Mouse (Mus musculus) embryonic facial prominence, embryonic 14.5 days (tissue): ENCODE data around the gene Itga9. TPM values are rescaled to one million over a fixed set of nuclear protein-coding genes. Genes with fewer than 3 reads are reported as not detected.
A peak's percentile ranks its signal among the peaks of the same experiment; 100 is the strongest.

Experiments used
- ATAC-seq: fragments of 200-750 bp; cut with Nextera tagmentation; 2 replicates; pipeline ENCODE4 v1.8.0; 2017; ENCODE audit warnings: low read depth, moderate number of reproducible peaks, moderate TSS enrichment
- DNase-seq: peaks from one replicate; pipeline ENCODE4 v3.0.0-alpha.2; 2015; ENCODE audit warnings: low spot score
- H3K27ac ChIP-seq: fragments of 300-500 bp; sonication (generic); replicated peaks from 2 replicates; pipeline ENCODE4 v1.5.1; 2014; ENCODE audit warnings: low read depth, mild to moderate bottlenecking, low read length, moderate library complexity
- H3K27me3 ChIP-seq: fragments of 300-500 bp; sonication (generic); replicated peaks from 2 replicates; pipeline ENCODE4 v1.6.1; 2014; ENCODE audit warnings: low read length; ENCODE audit not compliant: control insufficient read depth, insufficient read depth
- H3K36me3 ChIP-seq: fragments of 300-500 bp; sonication (generic); 2 replicates; pipeline ENCODE4 v1.6.1; 2014; ENCODE audit warnings: low read length, mixed read lengths; ENCODE audit not compliant: control insufficient read depth, insufficient read depth
- H3K4me1 ChIP-seq: fragments of 300-500 bp; sonication (generic); 2 replicates; pipeline ENCODE4 v1.6.1; 2014; ENCODE audit warnings: antibody characterized with exemption, low read length; ENCODE audit not compliant: control insufficient read depth, insufficient read depth
- H3K4me2 ChIP-seq: fragments of 300-500 bp; sonication (generic); 2 replicates; pipeline ENCODE4 v1.6.1; 2014; ENCODE audit warnings: low read depth, mild to moderate bottlenecking, low read length, moderate library complexity, mixed read lengths
- H3K4me3 ChIP-seq: fragments of 300-500 bp; sonication (generic); 2 replicates; pipeline ENCODE4 v1.5.1; 2014; ENCODE audit warnings: low read depth, mild to moderate bottlenecking, low read length
- H3K9ac ChIP-seq: fragments of 300-500 bp; sonication (generic); 2 replicates; pipeline ENCODE4 v1.6.1; 2014; ENCODE audit warnings: low read depth, mild to moderate bottlenecking, low read length, moderate library complexity, mixed read lengths
- H3K9me3 ChIP-seq: fragments of 300-500 bp; sonication (generic); 2 replicates; pipeline ENCODE4 v1.6.1; 2016; ENCODE audit warnings: low read length; ENCODE audit not compliant: control insufficient read depth
- WGBS: fragments of 180-500 bp; shearing (Covaris S2); extraction: QIAGEN DNeasy Blood & Tissue Kit; methylation state at CpG from one replicate; pipeline ENCODE4 v1.1.7; 2014; 5-methylcytosine and 5-hydroxymethylcytosine counted together
- polyA plus RNA-seq: library from polyadenylated mRNA; unstranded; fragments of >200 nt; fragmentation: Nextera tagmentation; extraction: Ambion mirVana; gene quantifications from 2 replicates; pipeline ENCODE4 v1.2.1, GENCODE M21; 2014

Gene Itga9
- polyA plus RNA-seq, 1 experiment from 2014 or later = 13.7 TPM

DNA sequence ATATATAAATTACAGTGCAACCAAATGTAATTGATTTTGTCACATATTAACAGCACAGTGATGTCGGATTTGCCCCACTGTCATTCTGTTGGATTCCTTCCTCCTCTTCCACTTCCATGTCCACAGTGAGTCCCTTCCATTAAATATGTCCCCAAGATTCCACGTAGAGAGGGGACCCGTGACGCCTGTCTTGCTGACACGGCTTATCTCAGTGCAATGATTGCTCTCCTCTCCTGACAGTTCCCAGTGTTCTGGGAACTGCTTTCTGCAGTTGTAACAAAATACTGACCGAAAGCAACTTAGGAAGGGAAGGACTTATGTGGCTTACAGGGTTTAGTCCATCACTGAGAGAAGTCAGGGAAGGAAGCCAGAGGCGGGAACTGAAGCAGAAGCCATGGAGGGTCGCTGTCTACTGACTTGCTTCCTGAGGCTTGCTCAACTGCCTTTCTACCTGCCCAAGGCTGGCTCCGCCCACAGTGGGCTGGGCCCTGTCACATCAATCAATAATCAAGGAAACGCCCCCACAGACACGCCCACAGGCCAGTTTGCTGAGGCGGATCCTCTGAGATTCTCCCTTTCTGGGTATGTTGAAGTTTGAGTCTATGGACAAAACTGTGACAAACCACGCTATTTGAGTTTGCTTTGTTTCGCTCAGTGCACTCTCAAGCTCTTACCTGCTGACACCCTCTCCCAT lies 99.0 kb downstream of the Itga9 start:
- Histone ChIP-seq H3K9ac (no peak overlapping the region), H3K4me1 (peaks cover 25% of the 10 kb centered on the region), H3K4me3 (no peak overlapping the region), H3K9me3 (peaks cover 3% of the 10 kb centered on the region; the same call in 1 of the 2 replicates), H3K27ac (no peak overlapping the region), H3K36me3 (peaks cover 5% of the 10 kb centered on the region; the same call in 1 of the 2 replicates), H3K27me3 (no peaks in the 10 kb centered on the region), H3K4me2 (no peak overlapping the region)
- DNase-seq (peak; percentile 72), ATAC-seq (no peak)
- 64% methylated on average over 14 of the region's 14 CpGs for WGBS

- 44% methylated on average over 18 of the region's 18 CpGs for WGBS
- Histone ChIP-seq H3K4me3 (no peak overlapping the region), H3K36me3 (peaks cover 5% of the 10 kb centered on the region; the same call in 1 of the 2 replicates), H3K27me3 (no peaks in the 10 kb centered on the region), H3K4me2 (no peak overlapping the region), H3K9ac (no peak overlapping the region), H3K9me3 (peaks cover 3% of the 10 kb centered on the region; the same call in 1 of the 2 replicates), H3K4me1 (peaks cover 17% of the 10 kb centered on the region), H3K27ac (no peak overlapping the region)
- DNase-seq = peak; percentile 91
- 0 out of 2 replicates have a peak, but pooled peaks have one; percentile 24 for ATAC-seq
These were observed 99.9 kb downstream of the Itga9 start for GRCm38 (mm10) chr9:118706176-118706975.

GRCm38 (mm10) chr9:118710625-118711024 lies 104.1 kb downstream of the Itga9 start:
- Histone ChIP-seq H3K27ac (no peak overlapping the region), H3K4me3 (no peak overlapping the region), H3K4me2 (no peak overlapping the region), H3K36me3 (peaks cover 8% of the 10 kb centered on the region; the same call in 1 of the 2 replicates), H3K9ac (no peak overlapping the region), H3K4me1 (peaks cover 10% of the 10 kb centered on the region; the same call in 1 of the 2 replicates), H3K27me3 (no peaks in the 10 kb centered on the region), H3K9me3 (peaks cover 3% of the 10 kb centered on the region; the same call in 1 of the 2 replicates)
- DNase-seq = no peak
- WGBS = 64% methylated on average over 9 of the region's 9 CpGs
- ATAC-seq = no peak

- DNase-seq (no peak), ATAC-seq (no peak)
- Histone ChIP-seq H3K36me3 (peaks cover 8% of the 10 kb centered on the region; the same call in 1 of the 2 replicates), H3K27me3 (no peaks in the 10 kb centered on the region), H3K9ac (no peak overlapping the region), H3K4me2 (no peak overlapping the region), H3K4me1 (no peaks in the 10 kb centered on the region), H3K9me3 (peaks cover 3% of the 10 kb centered on the region; the same call in 1 of the 2 replicates), H3K4me3 (no peak overlapping the region), H3K27ac (no peak overlapping the region)
- 49% methylated on average over 11 of the region's 11 CpGs for WGBS
These were observed 105.3 kb downstream of the Itga9 start for GRCm38 (mm10) chr9:118711749-118712148.

DNA sequence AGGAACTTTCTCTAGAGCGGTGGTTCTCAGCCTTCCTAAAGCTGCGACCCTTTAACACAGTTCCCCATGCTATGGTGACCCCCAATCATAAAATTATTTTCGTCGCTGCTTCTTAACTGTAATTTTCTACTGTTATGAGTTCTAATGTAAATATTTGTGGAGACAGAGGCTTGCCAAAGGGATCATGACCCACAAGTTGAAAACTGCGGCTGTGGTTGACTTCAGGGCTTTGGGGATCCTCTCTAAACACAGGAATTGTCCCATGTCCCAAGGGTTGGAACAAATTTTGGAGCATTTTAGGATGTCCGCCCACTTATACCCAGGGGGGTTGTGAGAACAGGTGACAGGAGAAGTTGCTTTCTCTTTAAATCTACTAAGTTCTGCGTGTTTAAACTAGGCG lies 107.0 kb downstream of the Itga9 start:
- no peak overlapping the region for H3K4me2 ChIP-seq
- H3K36me3 ChIP-seq = 0 out of 2 replicates have a peak, but pooled peaks cover 3% of the 10 kb centered on the region
- no peak overlapping the region for H3K27ac ChIP-seq
- no peaks in the 10 kb centered on the region for H3K27me3 ChIP-seq
- ATAC-seq = no peak
- no peak overlapping the region for H3K4me3 ChIP-seq
- no peaks in the 10 kb centered on the region for H3K9me3 ChIP-seq
- no peak for DNase-seq
- H3K4me1 ChIP-seq = peaks cover 3% of the 10 kb centered on the region; the same call in 1 of the 2 replicates
- no peak overlapping the region for H3K9ac ChIP-seq
- WGBS = 79% methylated on average over 8 of the region's 8 CpGs

- 77% methylated on average over 5 of the region's 5 CpGs for WGBS
- H3K27me3 ChIP-seq = no peaks in the 10 kb centered on the region
- ATAC-seq = peak; percentile 47; the same call in 1 of the 2 replicates
- DNase-seq = no peak
- no peak overlapping the region for H3K4me2 ChIP-seq
- H3K4me1 ChIP-seq = peaks cover 3% of the 10 kb centered on the region; the same call in 1 of the 2 replicates
- 0 out of 2 replicates have a peak, but pooled peaks cover 3% of the 10 kb centered on the region for H3K36me3 ChIP-seq
- no peak overlapping the region for H3K4me3 ChIP-seq
- no peaks in the 10 kb centered on the region for H3K9me3 ChIP-seq
- no peak overlapping the region for H3K27ac ChIP-seq
- no peak overlapping the region for H3K9ac ChIP-seq
These were observed 108.0 kb downstream of the Itga9 start for GRCm38 (mm10) chr9:118714536-118714935.

- Histone ChIP-seq H3K27me3 (no peaks in the 10 kb centered on the region), H3K9ac (no peak overlapping the region), H3K9me3 (no peaks in the 10 kb centered on the region), H3K4me2 (no peak overlapping the region), H3K27ac (no peak overlapping the region), H3K4me3 (no peak overlapping the region), H3K36me3 (0 out of 2 replicates have a peak, but pooled peaks cover 3% of the 10 kb centered on the region), H3K4me1 (peaks cover 3% of the 10 kb centered on the region; the same call in 1 of the 2 replicates)
- WGBS = 76% methylated on average over 9 of the region's 9 CpGs
- ATAC-seq = no peak
- no peak for DNase-seq
These were observed 109.6 kb downstream of the Itga9 start for GRCm38 (mm10) chr9:118715971-118716628.

GRCm38 (mm10) chr9:118717436-118717835 lies 110.9 kb downstream of the Itga9 start:
- peaks cover 3% of the 10 kb centered on the region; the same call in 1 of the 2 replicates for H3K4me1 ChIP-seq
- 37% methylated on average over 3 of the region's 3 CpGs for WGBS
- no peak overlapping the region for H3K4me2 ChIP-seq
- H3K27me3 ChIP-seq = no peaks in the 10 kb centered on the region
- H3K36me3 ChIP-seq = 0 out of 2 replicates have a peak, but pooled peaks cover 3% of the 10 kb centered on the region
- peak; percentile 89 for DNase-seq
- H3K4me3 ChIP-seq = no peak overlapping the region
- no peak for ATAC-seq
- no peak overlapping the region for H3K27ac ChIP-seq
- H3K9ac ChIP-seq = no peak overlapping the region
- no peaks in the 10 kb centered on the region for H3K9me3 ChIP-seq
